Mouse (Mus musculus) heart, adult 18-20 months (tissue): ENCODE measurements around the gene Gm21149. TPM values are rescaled to one million over a fixed set of nuclear protein-coding genes. Genes with fewer than 3 reads are reported as not detected.
"Not testable (repeated sequence)": the region's sequence is repeated elsewhere in the genome, so short reads cannot be mapped to it uniquely, and the experiment has no call there.

Source experiments
- DNase-seq, 2 experiments: peaks; one replicate each; pipeline ENCODE4 v3.0.0; 2021 to 2022; ENCODE audit warnings: mixed read lengths in 1 of 2
- total RNA-seq, 2 experiments: library from RNA; stranded (reverse); gene quantifications; 2 replicates each; pipeline ENCODE4 v1.2.3; 2021

Gm21149 gene
- total RNA-seq, 2 experiments from 2014 or later = not detected

DNA sequence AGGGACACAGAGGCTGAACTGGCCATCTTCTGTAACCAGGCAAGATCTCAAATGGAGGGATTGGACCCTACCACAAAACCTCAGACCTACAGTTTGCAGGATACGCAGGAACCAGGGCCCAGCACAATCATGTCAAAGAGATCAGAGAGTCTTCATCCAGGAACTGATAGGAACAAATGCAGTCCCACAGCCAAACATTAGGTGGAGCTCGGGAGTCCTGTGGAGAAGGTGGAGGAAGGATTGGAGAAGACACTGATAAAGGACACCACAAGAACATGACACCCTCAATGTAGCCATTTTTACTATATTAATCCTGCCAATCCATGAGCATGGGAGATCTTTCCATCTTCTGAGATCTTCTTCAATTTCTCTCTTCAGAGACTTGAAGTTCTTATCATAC lies 12.8 kb downstream of the Gm21149 start:
- peak in 1 of 2 experiments; percentile 13 for DNase-seq

GRCm38 (mm10) chr5:15461613-15462012 lies 14.7 kb downstream of the Gm21149 start:
- DNase-seq = not testable (repeated sequence)

DNA sequence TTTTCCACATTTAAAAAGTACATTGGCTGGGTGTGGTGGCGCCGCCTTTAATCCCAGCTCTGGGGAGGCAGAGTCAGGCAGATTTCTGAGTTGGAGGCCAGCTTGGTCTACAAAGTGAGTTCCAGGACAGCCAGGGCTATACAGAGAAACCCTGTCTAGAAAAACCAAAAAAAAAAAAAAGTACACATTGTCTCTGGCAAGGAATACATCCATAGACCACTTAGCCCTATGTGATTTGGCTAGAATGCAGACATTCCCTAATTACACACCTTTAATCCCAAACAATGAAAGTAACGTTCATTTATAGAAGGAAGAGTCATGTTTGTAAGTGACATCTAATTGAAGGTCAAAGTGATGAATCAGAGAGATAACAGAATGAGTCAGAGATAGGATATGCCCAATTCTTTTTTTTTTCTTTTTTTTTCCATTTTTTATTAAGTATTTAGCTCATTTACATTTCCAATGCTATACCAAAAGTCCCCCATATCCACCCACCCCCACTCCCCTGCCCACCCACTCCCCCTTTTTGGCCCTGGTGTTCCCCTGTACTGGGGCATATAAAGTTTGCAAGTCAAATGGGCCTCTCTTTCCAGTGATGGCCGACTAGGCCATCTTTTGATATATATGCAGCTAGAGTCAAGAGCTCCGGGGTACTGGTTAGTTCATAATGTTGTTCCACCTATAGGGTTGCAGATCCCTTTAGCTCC lies 18.3 kb downstream of the Gm21149 start:
- DNase-seq = not testable (repeated sequence)

Other genes starting within 250 kb of the Gm21149 start
- gene Gm21190, start 52.7 kb upstream of the Gm21149 start, total RNA-seq = not detected
- not detected for gene Gm21083, start 100.8 kb upstream of the Gm21149 start, total RNA-seq
- gene Speer4d, start 142.5 kb upstream of the Gm21149 start, total RNA-seq = not detected
- gene 4930572O03Rik, start 180.5 kb upstream of the Gm21149 start, total RNA-seq = not detected
- gene Speer4c, start 237.7 kb upstream of the Gm21149 start, total RNA-seq = not detected